Mouse (Mus musculus): ENCODE measurements at regions not wholly inside any gene's neighbourhood (a gene's known extent, or its start where the extent isn't known, plus 50 kb on each side); places are given as distances from the start of the nearest gene placed in this dataset.
A peak's percentile ranks its signal among the peaks of the same experiment; 100 is the strongest.

- H3K4me3 ChIP-seq = no peak overlapping the region
- no peak for TF ChIP-seq CTCF (conservative IDR thresholded peaks at IDR 0.05)
- H3K27ac ChIP-seq = no peak overlapping the region
- no peak for DNase-seq (ENCODE audit: low spot score in 2 of 2)
Observed at GRCm38 (mm10) chr2:50520169-50520568, 223.6 kb upstream of the Mmadhc start.

- no peak for TF ChIP-seq CTCF (conservative IDR thresholded peaks at IDR 0.05)
- no peak overlapping the region for H3K27ac ChIP-seq
- DNase-seq (ENCODE audit: low spot score in 2 of 2) = no peak
Observed at GRCm38 (mm10) chr2:50519129-50519504, 222.5 kb upstream of the Mmadhc start.

GRCm38 (mm10) chr2:50518371-50519128 lies 221.9 kb upstream of the Mmadhc start:
- no peak overlapping the region for H3K4me3 ChIP-seq
- DNase-seq (ENCODE audit: low spot score in 2 of 2) = no peak
- no peak overlapping the region for H3K27ac ChIP-seq
- peak; percentile 58 for TF ChIP-seq CTCF (conservative IDR thresholded peaks at IDR 0.05)

More at GRCm38 (mm10) chr2:50519129-50519504, 222.5 kb upstream of the Mmadhc start:
- H3K4me3 ChIP-seq = no peak overlapping the region

GRCm38 (mm10) chr2:50513276-50513675 lies 216.7 kb upstream of the Mmadhc start:
- DNase-seq (ENCODE audit: low spot score in 2 of 2) = no peak
- Histone ChIP-seq H3K4me3 (no peak overlapping the region), H3K27ac (no peak overlapping the region)
- no peak for TF ChIP-seq CTCF (conservative IDR thresholded peaks at IDR 0.05)

- no peak for DNase-seq (ENCODE audit: low spot score in 2 of 2)
- no peak for TF ChIP-seq CTCF (conservative IDR thresholded peaks at IDR 0.05)
- Histone ChIP-seq H3K4me3 (no peak overlapping the region), H3K27ac (no peak overlapping the region)
Observed at GRCm38 (mm10) chr2:50498713-50499112, 202.1 kb upstream of the Mmadhc start.

GRCm38 (mm10) chr2:50496057-50496433 lies 199.4 kb upstream of the Mmadhc start:
- no peak for DNase-seq (ENCODE audit: low spot score in 2 of 2)
- no peak overlapping the region for H3K4me3 ChIP-seq
- no peak for TF ChIP-seq CTCF (conservative IDR thresholded peaks at IDR 0.05)
- H3K27ac ChIP-seq = no peak overlapping the region

- Histone ChIP-seq H3K4me3 (no peak overlapping the region), H3K27ac (no peak overlapping the region)
- no peak for TF ChIP-seq CTCF (conservative IDR thresholded peaks at IDR 0.05)
- no peak for DNase-seq (ENCODE audit: low spot score in 2 of 2)
Observed at GRCm38 (mm10) chr2:50495141-50496056, 198.8 kb upstream of the Mmadhc start.

GRCm38 (mm10) chr2:50493597-50494335 lies 197.2 kb upstream of the Mmadhc start:
- no peak for TF ChIP-seq CTCF (conservative IDR thresholded peaks at IDR 0.05)
- Histone ChIP-seq H3K4me3 (no peak overlapping the region), H3K27ac (no peak overlapping the region)
- no peak for DNase-seq (ENCODE audit: low spot score in 2 of 2)

GRCm38 (mm10) chr2:50463799-50464198 lies 167.2 kb upstream of the Mmadhc start:
- TF ChIP-seq CTCF (conservative IDR thresholded peaks at IDR 0.05) = no peak
- DNase-seq (ENCODE audit: low spot score in 2 of 2) = no peak
- Histone ChIP-seq H3K27ac (no peak overlapping the region), H3K4me3 (no peak overlapping the region)

- Histone ChIP-seq H3K27ac (no peak overlapping the region), H3K4me3 (no peak overlapping the region)
- no peak for DNase-seq (ENCODE audit: low spot score in 2 of 2)
- TF ChIP-seq CTCF (conservative IDR thresholded peaks at IDR 0.05) = no peak
Observed at GRCm38 (mm10) chr2:50462378-50462777, 165.8 kb upstream of the Mmadhc start.

GRCm38 (mm10) chr2:50456654-50457053 lies 160.1 kb upstream of the Mmadhc start:
- Histone ChIP-seq H3K4me3 (no peak overlapping the region), H3K27ac (no peak overlapping the region)
- no peak for TF ChIP-seq CTCF (conservative IDR thresholded peaks at IDR 0.05)
- DNase-seq (ENCODE audit: low spot score in 2 of 2) = no peak

- no peak overlapping the region for H3K27ac ChIP-seq
- H3K4me3 ChIP-seq = no peak overlapping the region
- no peak for TF ChIP-seq CTCF (conservative IDR thresholded peaks at IDR 0.05)
- DNase-seq (ENCODE audit: low spot score in 2 of 2) = no peak
Observed at GRCm38 (mm10) chr2:50448117-50448516, 151.5 kb upstream of the Mmadhc start.

GRCm38 (mm10) chr2:50445963-50446485 lies 149.4 kb upstream of the Mmadhc start:
- Histone ChIP-seq H3K27ac (no peak overlapping the region), H3K4me3 (no peak overlapping the region)
- no peak for TF ChIP-seq CTCF (conservative IDR thresholded peaks at IDR 0.05)
- DNase-seq (ENCODE audit: low spot score in 2 of 2) = peak in 1 of 2 experiments; percentile 19

All from layer of hippocampus, adult 2 months (tissue).